Mouse (Mus musculus) layer of hippocampus, postnatal 36 days (tissue): Measurements from ENCODE around the gene Atp11a. TPM values are rescaled to one million over a fixed set of nuclear protein-coding genes. Genes with fewer than 3 reads are reported as not detected.

Experiments
- DNase-seq, 2 experiments: peaks; one replicate each; pipeline ENCODE4 v3.0.0; 2022
- total RNA-seq, 2 experiments: library from RNA; stranded (reverse); gene quantifications; 2 replicates each; pipeline ENCODE4 v1.2.3; 2021

Atp11a gene
- total RNA-seq, 2 experiments from 2014 or later, result 51.5 to 61.5 TPM

GRCm38 (mm10) chr8:12822892-12823291 is 66.1 kb downstream of the Atp11a start:
- DNase-seq, result no peak

GRCm38 (mm10) chr8:12824562-12824961 is 67.7 kb downstream of the Atp11a start:
- DNase-seq, result no peak

- no peak for DNase-seq
These were observed 68.4 kb downstream of the Atp11a start for GRCm38 (mm10) chr8:12825236-12825635.

GRCm38 (mm10) chr8:12825686-12826237 is 68.9 kb downstream of the Atp11a start:
- no peak for DNase-seq

GRCm38 (mm10) chr8:12827124-12827523 is 70.3 kb downstream of the Atp11a start:
- DNase-seq, result no peak

GRCm38 (mm10) chr8:12828298-12828697 is 71.5 kb downstream of the Atp11a start:
- no peak for DNase-seq

GRCm38 (mm10) chr8:12829381-12829780 is 72.6 kb downstream of the Atp11a start:
- no peak for DNase-seq

GRCm38 (mm10) chr8:12831659-12832589 is 75.1 kb downstream of the Atp11a start:
- DNase-seq, result no peak

- no peak for DNase-seq
These were observed 76.8 kb downstream of the Atp11a start for GRCm38 (mm10) chr8:12833616-12834015.

GRCm38 (mm10) chr8:12840834-12841233 is 84.0 kb downstream of the Atp11a start:
- no peak for DNase-seq

- DNase-seq, result no peak
These were observed 85.7 kb downstream of the Atp11a start for GRCm38 (mm10) chr8:12842342-12842995.

GRCm38 (mm10) chr8:12844347-12844950 is 87.6 kb downstream of the Atp11a start:
- DNase-seq, result no peak

- no peak for DNase-seq
These were observed 89.6 kb downstream of the Atp11a start for GRCm38 (mm10) chr8:12846447-12846846.

- no peak for DNase-seq
These were observed 94.4 kb downstream of the Atp11a start for GRCm38 (mm10) chr8:12851241-12851640.

- DNase-seq, result no peak
These were observed 99.2 kb downstream of the Atp11a start for GRCm38 (mm10) chr8:12856038-12856437.

- no peak for DNase-seq
These were observed 106.2 kb downstream of the Atp11a start for GRCm38 (mm10) chr8:12863061-12863460.

GRCm38 (mm10) chr8:12863608-12864007 is 106.8 kb downstream of the Atp11a start:
- no peak for DNase-seq

GRCm38 (mm10) chr8:12865790-12866189 is 109.0 kb downstream of the Atp11a start:
- DNase-seq, result no peak

- DNase-seq, result no peak
These were observed 112.8 kb downstream of the Atp11a start for GRCm38 (mm10) chr8:12869661-12870060.

- no peak for DNase-seq
These were observed 113.8 kb downstream of the Atp11a start for GRCm38 (mm10) chr8:12870656-12871055.

GRCm38 (mm10) chr8:12871461-12871860 is 114.6 kb downstream of the Atp11a start:
- no peak for DNase-seq

GRCm38 (mm10) chr8:12872983-12873356 is 116.2 kb downstream of the Atp11a start:
- no peak for DNase-seq
